Mouse (Mus musculus) cerebellum, adult 11 months (tissue): Measurements from ENCODE around the gene Sgsm2.
A peak's percentile ranks its signal among the peaks of the same experiment; 100 is the strongest.

Experiments
- DNase-seq: peaks from one replicate; pipeline ENCODE4 v3.0.0; 2022

The Sgsm2 gene

DNA sequence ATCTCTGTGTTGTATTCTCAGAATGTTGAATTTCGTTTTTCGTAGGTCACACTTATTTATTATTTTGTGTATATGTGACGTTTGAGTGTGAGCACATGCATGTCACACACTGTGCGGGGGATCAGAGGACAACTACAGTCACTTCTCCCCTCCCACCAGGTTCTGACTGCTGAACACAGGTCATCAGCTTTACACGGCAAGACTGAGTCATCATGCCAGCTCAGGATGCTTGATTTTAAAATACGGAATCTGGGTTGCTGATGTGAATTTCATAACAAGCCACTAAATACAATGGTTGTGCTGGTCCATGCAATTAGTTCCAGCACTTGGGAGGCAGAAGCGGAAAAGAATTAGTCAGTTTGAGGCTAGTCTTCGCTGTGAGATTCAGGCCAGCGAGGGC is 15.9 kb downstream of the Sgsm2 start:
- no peak for DNase-seq

DNA sequence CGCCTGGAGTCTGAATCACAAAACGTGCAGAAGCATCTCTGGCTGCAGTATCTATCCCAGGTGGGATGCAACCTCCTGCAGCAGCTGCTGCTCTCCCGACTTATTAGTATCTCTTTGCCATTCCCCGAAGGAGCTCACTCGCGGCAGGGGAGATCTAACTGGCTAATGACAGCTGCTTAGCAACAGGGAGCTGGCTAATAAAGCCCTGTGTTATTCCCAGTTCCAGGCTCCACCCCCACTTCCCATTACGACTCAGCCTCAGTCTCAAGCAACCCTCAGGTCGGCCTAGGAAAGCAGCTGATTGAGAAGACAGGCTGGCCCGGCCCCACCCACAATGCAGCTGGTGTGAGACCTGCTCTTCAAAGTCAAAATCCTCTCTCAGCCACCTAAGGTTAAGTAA is 20.1 kb downstream of the Sgsm2 start:
- DNase-seq, result peak; percentile 55

DNA sequence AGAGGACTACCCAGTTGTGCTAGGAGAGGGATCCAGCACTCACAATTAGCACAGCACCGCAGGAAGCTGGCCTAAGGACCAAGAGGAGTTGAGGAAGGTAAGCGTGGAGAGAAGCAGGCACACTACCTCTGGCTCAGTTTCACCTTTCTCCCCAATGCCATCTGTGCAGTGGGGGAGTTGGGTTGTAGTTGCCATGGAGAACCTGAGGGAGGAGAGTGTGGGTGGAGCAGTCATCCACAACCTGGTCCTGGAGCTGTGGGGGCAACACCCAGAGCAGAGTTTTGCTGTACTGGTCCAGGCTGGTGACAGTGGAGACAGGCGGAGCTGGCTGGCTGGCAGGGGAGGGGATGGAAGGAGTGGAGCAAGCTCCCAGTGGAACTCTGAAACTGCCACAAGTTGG is 22.2 kb downstream of the Sgsm2 start:
- DNase-seq, result no peak

DNA sequence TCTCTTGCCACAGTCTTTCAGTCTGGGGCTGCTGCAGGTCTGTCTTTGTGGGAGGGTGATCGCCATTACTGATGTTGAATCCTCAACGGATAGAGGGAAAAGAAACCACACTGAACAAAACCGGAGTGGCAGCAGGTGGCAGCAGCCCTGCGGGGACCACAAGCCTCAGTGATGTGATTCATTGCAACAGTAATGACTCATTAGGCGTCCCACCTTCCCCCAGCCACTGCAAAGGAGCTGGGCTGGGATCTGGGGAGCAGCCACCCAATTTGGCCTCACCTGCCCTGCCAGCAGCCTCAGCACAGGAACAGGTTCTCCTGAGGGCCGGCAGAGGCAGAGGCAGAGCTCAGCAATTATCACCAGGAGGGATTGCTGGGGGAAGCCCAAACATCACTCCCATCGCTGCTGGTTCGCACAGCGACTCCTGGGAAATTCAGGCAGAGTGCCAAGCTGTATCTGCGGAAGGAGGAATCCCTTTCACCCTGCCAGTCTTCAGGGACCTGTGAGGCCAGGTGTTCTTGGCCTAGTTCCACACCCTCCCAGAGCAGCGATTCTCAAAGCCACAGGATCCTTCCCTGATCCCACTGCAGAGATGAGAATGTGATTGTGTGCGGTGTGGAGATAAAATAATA is 25.8 kb downstream of the Sgsm2 start:
- DNase-seq, result no peak

DNA sequence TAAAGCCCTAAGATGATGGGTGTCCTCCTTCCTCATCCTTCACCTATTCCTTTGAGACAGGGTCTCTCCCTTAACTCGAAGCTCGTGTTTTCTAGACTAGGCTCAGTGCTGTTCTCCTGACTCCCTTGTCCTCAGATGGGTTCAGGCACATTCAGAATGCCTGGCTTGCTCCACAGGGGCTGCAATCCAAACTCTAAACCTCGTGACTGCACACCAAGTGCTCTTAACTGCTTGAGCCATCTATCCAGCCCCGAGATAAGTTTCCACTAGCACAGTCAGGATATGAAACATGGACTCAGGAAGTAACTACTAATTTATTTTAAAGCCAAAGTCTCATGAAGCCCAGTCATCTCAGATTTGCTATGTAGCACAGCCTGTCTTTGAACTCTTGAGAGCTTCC is 26.3 kb downstream of the Sgsm2 start:
- no peak for DNase-seq

DNA sequence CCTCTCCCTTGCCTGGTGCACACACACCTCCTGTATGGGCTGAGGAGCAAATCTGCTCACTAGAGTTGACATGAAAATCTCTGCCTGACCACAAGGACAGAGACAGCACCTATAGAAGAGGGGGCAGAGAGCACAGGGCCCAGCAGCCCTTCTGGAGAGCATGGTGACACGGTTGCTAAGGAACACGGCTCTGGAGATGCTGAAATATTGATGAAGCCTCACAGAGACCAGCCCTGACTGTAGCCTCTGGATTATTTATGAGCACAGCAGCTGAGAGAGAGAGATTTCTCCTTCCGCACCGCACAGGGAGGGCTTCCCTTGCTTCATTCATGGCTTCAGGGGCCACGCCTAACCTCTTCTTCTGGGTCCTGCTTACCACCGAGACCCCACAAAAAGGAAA is 27.3 kb downstream of the Sgsm2 start:
- DNase-seq, result no peak

DNA sequence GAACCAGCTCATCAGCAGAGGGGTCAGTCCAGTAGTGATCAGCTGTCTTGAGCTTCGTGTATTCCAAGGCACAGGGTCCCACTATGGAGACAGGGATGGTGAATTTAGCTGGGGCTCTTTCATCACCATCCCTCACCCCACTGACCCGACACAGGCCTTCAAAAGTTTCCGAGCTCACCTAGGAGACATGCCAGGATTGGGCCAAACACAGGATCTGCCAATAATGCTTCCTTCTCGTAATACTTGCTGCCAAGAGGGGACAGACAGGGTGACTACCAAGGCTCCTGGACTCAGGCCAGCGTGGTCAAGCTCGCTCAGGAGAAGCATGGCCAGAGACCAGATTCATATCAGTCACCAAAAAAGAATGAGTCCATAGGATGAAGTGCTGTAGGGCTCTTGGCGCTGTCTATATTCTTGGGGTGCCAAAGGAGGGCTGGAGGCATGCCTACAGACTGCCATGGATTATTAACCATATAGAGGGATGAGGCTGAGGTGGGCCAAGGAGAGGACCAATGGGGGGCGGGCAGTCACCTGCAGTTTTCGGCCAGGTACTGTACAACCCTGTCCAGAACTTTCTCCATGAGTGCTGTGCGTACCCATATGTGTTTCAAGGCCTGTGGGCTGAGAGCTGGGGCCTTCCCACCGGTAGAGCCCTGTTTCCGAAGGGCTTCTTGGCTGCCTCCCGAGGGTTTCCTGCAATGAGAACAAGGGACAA is 28.7 kb downstream of the Sgsm2 start:
- DNase-seq, result peak; percentile 47

DNA sequence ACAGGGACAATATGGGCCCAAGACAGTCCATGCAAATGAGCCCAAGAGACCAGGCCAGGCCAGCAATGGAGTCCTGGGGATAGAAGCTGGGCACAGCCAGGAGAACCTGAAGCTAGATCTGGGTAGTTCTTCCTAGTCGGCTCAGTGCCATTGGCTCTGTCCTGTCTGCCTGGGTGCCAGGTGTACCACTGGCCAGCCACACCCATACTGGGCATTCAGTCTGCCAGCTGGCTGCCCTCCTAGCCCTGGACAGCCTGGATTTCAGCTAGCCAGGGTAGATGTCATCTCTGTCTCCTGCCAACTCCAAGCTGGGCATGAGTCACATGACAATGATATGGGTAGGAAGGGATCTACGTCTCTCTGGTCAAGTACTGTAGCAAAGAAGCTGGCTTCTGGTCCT is 29.7 kb downstream of the Sgsm2 start:
- DNase-seq, result peak; percentile 90

DNA sequence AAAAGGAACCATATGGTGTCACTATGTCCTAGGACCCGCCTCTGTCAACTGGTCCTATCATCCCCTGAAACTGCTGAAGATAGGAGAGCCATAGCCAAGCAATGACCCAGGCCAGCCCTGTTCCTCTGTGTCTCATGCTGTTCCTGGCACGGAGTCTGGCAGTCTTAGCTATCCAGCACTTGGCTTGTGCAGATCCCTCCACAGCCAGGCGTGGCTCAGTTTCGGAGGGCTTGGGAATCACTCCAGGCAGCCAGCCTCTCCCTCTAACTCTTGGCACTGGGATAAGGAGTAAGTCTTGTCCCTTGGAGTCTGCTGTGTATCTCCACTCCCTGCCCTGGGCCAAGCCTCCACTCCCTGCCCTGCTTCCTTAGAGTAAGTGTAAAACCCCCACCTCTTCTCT is 30.2 kb downstream of the Sgsm2 start:
- peak; percentile 86 for DNase-seq

DNA sequence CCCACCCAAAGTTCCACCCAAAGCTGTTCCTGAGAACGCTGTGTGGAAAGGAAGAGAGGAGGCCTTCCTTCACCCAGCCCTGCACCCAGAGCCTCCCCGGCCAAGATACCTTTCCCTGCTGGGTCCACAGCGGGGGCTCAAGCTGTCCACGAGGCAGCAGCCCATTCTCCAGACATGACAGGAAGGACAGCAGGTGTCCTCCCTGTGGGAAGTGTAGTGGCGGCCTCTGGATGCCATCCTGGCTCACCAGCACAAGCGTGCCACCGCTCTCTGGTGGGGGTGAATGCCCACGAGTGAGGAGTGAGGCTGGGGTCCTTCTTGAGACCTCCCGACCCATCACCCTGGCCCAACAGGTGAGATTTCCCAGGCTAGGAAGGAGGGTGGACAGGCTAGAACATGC is 31.6 kb downstream of the Sgsm2 start:
- DNase-seq, result no peak

DNA sequence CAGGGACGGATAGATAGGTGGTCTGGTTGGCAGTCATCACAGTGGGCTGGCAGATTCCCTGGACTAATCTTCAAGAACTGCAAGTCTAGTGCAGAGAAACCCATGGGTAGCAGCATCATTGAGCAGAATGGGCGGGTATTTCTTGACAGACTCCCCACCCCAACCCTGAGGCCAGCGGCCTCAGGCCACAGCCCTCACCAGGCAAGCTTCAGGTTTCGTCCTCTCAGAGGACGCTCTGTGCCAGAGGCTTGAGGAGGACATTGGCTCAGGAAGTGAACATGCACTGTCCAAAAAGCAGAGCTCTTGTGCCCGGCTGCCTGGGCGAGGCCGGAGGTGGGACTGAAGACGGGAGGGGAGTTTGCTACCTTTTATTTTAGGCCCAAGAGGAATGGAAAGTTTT is 32.4 kb downstream of the Sgsm2 start:
- no peak for DNase-seq

DNA sequence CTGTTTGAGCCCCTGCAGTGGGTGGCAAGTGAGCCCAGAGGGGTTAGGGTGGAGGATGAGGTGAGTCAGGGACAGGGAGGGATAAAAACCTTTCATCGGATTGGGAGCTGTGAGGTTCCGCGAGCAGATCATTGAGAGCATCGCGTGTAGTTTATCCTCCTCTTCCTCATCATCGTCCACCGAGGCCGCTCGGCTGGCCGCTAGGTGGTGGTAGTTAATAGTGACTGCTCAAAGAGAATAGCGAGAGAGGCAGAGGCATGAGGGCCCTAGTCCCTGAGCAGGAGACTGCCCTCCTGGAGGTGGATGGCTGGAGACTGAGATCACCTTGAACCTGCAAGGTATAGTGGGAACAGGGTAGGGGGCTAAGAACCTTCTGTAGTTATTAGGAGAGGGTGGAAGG is 33.4 kb downstream of the Sgsm2 start:
- DNase-seq, result no peak

DNA sequence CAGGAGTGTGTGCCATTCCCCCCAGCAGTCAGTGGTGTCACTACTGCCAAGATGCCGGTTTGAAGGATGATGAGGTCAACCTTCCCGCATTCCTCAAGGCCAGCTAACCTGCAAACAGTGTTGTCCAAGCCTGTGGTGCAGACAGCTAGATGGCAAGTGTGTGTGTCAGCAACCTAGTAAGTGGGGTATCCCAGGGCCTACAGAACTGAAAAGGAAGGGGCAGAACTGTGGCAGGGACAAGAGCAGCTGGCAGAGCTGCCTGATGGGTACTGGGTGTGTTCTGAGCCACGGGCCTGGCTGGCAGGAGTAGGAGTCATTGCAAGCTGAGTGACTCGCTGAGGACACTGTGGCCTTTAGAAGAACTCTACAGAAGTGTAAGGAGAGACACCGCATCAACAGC is 34.7 kb downstream of the Sgsm2 start:
- no peak for DNase-seq

DNA sequence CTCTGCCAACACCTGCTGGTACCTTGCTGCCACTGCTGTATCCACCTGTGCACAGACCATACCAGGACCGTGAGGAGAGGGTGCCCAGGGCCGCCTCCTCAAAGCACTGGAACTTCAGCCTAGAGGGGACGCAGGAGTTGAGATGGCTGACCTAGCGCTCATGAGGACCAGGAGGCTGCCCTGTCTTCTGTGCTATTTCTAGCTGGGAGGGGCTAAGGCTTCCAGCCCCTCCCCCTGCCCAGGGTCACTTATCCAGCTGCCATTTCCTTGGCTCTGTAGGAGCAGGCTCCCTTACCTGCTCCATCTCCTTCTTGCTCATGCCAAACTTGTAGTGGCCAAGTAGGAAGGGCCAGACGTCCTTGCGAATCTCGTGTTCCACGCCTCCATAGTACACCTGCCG is 39.1 kb downstream of the Sgsm2 start:
- DNase-seq, result no peak

DNA sequence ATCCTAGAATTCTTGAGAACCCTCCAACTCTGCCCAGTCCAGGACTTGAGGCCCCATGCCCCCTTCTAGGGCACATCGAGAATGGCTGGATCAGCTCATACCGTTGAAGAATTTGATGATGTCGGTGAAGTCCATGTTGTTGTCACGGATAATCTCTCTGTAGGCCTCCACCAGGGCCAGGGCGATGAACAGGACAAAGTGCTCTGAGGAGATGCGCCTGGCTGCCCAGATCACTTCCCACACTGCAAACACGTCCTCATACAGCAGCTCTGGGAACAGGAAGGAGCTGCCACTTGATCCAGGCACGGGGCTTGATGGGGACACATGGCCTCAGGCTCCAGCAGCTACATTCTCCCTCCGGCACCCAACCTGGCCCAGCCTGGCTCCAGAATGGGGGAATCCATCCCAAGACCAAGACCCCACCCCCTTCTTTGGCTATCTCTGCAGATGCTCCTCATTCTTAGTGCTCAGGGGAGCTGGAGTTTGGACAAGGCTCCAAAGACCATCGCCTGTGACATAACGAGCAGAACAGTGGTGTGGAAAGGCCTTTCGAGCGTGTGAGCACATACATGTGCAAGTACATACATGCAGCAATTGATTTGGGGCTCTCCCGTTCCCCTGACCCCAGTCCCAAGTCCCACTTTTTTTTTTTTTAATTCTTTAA is 45.7 kb downstream of the Sgsm2 start:
- no peak for DNase-seq

DNA sequence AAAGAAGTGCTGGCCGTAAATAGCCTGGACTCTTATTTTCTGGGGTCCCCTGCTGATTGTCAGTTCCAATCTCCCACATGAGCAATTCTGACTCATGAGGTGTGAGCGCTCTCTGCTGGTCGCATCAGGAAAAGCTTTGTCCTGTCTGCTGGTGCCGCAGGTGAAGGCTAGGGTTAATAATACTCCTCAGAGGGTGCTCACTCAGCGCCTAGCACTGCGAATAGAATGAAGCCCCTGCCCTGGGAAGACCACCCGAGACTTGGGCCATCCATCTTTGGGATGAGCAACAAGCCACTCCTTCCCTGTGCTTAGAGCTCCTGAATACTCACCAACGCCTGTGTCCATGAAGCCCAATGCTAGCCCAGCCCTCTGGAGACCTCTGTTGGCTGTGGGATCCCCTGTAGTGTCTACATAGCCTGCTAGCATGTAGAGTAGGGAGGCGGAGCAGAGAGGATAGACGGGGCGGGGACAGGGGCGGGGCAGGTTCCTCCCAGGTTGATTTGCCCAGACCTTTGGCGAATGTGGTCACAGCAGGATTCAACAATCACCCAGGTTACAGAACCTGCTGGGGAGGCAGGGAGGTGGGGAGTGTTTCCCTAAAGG is 48.8 kb downstream of the Sgsm2 start:
- peak; percentile 78 for DNase-seq

DNA sequence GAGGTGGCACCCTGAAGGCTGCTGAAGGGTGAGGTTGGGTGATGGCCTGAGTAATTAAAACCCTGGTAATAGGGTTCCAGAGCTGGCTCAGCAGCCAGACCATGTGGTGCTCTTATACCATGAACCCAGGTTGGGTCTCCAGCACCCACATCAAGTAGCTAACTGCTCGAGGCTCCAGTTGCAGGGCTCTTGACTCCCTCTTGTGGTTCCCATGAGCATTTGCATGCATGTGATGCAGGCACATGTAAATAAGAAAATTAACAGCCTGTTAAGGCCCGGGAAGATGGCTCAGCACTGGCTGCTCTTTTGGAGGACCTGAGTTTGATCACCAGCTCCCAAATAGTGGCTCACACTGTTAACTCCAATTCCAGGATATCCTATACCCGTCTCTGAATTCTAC is 51.1 kb downstream of the Sgsm2 start:
- DNase-seq, result no peak

DNA sequence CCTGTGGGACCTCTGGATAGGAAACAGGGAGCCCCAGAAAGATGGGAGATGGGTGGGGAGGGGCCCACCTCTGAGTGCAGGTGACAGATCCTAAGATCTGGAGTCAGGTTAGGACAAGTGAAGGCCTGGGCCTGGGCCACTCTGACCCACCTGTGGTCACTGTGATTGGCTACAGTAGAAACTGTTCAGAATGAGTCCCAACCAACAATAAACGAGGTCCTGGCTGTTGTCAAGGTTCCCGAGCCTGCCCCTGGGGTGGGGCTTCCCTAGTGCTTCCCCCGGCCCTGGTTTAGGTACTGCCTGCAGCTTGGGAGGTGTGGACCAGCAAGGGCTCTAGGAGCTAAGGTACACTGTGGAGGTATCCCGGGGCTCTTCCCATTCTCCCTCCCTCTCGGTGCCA is 53.1 kb downstream of the Sgsm2 start:
- peak; percentile 13 for DNase-seq

DNA sequence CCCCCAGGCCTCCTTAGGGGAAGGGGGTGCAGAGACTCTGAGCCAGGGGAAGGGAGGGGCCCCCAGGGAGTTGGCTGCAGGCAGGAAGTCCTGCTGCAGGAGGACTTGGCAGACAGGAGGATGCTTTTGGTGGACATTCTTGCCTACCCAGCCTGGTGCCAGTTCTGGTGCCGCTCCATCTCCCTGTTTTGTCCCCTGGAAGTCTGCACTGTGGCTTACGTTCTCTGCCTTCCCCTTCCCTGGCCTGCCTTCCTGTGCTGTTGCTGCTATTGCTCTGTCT is 53.5 kb downstream of the Sgsm2 start:
- DNase-seq, result peak; percentile 29

DNA sequence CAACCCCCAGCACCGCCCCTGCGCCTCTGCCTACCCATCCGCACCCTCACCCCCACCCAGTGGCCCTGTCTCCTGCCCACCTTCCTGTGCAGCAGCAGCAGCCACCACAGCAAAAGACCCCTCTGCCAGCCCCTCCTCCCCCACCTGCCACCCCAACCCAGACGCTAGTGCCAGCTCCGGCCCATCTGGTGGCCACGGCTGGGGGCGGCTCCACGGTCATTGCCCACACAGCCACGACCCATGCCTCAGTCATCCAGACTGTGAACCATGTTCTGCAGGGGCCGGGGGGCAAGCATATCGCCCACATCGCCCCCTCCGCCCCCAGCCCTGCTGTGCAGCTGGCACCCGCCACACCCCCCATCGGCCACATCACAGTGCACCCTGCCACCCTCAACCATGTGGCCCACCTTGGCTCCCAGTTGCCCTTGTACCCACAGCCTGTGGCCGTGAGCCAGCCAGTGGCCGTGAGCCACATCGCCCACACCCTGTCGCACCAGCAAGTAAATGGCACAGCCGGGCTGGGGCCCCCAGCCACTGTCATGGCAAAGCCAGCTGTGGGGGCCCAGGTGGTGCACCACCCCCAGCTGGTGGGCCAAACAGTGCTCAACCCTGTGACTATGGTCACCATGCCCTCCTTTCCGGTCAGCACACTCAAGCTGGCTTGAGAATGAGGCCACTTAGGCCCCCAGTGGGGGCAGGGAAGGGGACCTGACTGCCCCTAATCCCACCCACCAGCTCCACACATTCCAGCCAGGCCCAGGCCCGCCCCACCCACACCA is 54.0 kb downstream of the Sgsm2 start:
- peak; percentile 37 for DNase-seq

DNA sequence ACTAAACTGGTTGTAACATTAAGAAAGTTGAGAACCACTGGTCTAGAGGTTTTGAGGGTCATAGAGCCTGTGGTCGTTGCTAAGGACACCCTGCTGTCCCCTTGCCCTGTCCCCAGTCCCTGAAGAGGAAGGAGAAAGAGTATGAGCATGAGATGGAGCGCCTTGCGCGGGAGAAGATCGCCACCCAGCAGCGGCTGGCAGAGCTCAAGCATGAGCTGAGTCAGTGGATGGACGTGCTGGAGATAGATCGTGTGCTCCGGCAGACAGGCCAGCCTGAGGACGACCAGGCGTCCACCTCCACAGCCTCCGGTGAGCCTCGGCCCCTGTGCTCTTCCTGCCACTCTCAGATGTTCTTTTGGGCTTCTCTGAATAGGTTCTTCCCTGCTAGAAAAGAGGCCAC is 54.8 kb downstream of the Sgsm2 start:
- DNase-seq, result no peak

DNA sequence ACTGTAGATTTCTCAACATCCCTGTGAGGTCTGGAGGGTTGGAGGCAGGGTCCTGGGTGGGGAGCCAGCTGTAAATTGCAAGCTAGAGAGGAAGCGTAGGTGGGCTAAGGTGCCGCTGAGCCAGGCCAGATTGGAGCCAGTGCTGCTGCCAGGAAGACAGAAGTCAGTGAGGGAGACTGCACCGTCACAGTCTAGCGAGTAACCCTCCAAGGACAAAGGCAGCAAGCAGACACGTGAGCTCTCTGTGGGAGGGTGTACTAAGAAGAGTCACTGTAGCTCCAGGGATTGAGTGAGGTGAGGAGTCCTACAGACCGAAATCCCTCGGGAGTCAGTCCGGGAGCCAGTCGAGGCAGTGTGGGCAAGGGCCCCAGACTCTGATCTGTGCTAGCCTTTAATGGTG is 55.5 kb downstream of the Sgsm2 start:
- no peak for DNase-seq

DNA sequence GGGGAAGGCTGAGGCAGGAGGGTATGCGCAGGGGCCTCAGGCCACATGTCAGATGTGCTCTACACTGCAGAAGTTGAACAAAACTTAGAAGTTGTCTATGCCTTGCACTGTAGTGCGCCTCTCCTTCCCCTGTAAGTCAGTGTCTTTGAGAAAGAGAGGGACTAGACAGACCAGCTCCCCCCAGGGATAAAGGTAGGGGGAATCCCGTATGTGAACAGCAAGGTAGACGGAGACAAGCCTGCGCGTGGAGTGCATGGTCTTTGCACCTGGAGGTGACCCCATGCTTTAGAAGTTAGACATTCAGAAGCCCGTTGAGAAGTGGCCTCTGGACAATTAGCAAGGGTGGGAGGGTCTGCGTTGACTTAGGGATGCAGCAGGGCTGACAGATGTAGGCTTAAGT is 56.1 kb downstream of the Sgsm2 start:
- DNase-seq, result no peak
